Mouse (Mus musculus): ENCODE data around the gene Ipo11. TPM values are rescaled to one million over a fixed set of nuclear protein-coding genes. Genes with fewer than 3 reads are reported as not detected.

Gene Ipo11
- polyA plus RNA-seq, 1 experiment from 2014 or later, result 40.7 TPM

- peaks cover 25% of the 10 kb centered on the region for H3K36me3 ChIP-seq
- H3K4me2 ChIP-seq, result no peak overlapping the region
- no peak overlapping the region for H3K27ac ChIP-seq
- H3K4me3 ChIP-seq (replicated peaks), result no peak overlapping the region
- 67% methylated on average over 4 of the region's 4 CpGs for WGBS (ENCODE audit: insufficient replicate concordance)
- no peaks in the 10 kb centered on the region for H3K4me1 ChIP-seq (replicated peaks)
- H3K9me3 ChIP-seq (replicated peaks), result no peaks in the 10 kb centered on the region
- ATAC-seq (ENCODE audit: low read depth) (peak; percentile 66; the same call in 1 of the 2 replicates), DNase-seq (no peak)
- no peak overlapping the region for H3K9ac ChIP-seq
- no peaks in the 10 kb centered on the region for H3K27me3 ChIP-seq
Observed at GRCm38 (mm10) chr13:106842542-106842941, 94.2 kb downstream of the Ipo11 start.

GRCm38 (mm10) chr13:106838778-106839177, 98.0 kb downstream of the Ipo11 start:
- ATAC-seq (ENCODE audit: low read depth), result peak; percentile 61; the same call in 1 of the 2 replicates
- H3K4me3 ChIP-seq (replicated peaks), result no peak overlapping the region

GRCm38 (mm10) chr13:106836527-106836879, 100.3 kb downstream of the Ipo11 start:
- H3K4me3 ChIP-seq (replicated peaks), result no peak overlapping the region; the same call in 1 of the 2 replicates
- no peak overlapping the region for H3K9ac ChIP-seq
- DNase-seq (no peak), ATAC-seq (ENCODE audit: low read depth) (no peak)
- peak overlapping the region; percentile 37; the same call in 1 of the 2 replicates for H3K27ac ChIP-seq
- no peaks in the 10 kb centered on the region for H3K27me3 ChIP-seq
- H3K4me2 ChIP-seq, result peak overlapping the region; percentile 35
- no peaks in the 10 kb centered on the region for H3K9me3 ChIP-seq (replicated peaks)
- H3K36me3 ChIP-seq, result peaks cover 15% of the 10 kb centered on the region
- H3K4me1 ChIP-seq (replicated peaks), result peaks cover 3% of the 10 kb centered on the region; the same call in 1 of the 2 replicates
- WGBS (ENCODE audit: insufficient replicate concordance), result 40% methylated on average over 5 of the region's 5 CpGs

More at GRCm38 (mm10) chr13:106838778-106839177, 98.0 kb downstream of the Ipo11 start:
- H3K27ac ChIP-seq, result peak overlapping the region; percentile 68
- WGBS (ENCODE audit: insufficient replicate concordance), result 50% methylated on average over 3 of the region's 3 CpGs
- peaks cover 3% of the 10 kb centered on the region; the same call in 1 of the 2 replicates for H3K4me1 ChIP-seq (replicated peaks)
- no peak overlapping the region for H3K9ac ChIP-seq
- H3K27me3 ChIP-seq, result no peaks in the 10 kb centered on the region
- no peak overlapping the region for H3K4me2 ChIP-seq
- H3K9me3 ChIP-seq (replicated peaks), result no peaks in the 10 kb centered on the region
- peaks cover 20% of the 10 kb centered on the region for H3K36me3 ChIP-seq
- no peak for DNase-seq

- no peak for DNase-seq
- ATAC-seq (ENCODE audit: low read depth), result peak; percentile 67
- peak overlapping the region; percentile 50; the same call in 1 of the 2 replicates for H3K27ac ChIP-seq
- no peak overlapping the region for H3K9ac ChIP-seq
- 18% methylated on average over 15 of the region's 15 CpGs for WGBS (ENCODE audit: insufficient replicate concordance)
- peaks cover 14% of the 10 kb centered on the region; the same call in 1 of the 2 replicates for H3K36me3 ChIP-seq
- no peaks in the 10 kb centered on the region for H3K9me3 ChIP-seq (replicated peaks)
- H3K4me3 ChIP-seq (replicated peaks), result peak overlapping the region; percentile 21
- peaks cover 3% of the 10 kb centered on the region; the same call in 1 of the 2 replicates for H3K4me1 ChIP-seq (replicated peaks)
- H3K27me3 ChIP-seq, result no peaks in the 10 kb centered on the region
- peak overlapping the region; percentile 45 for H3K4me2 ChIP-seq
Observed at GRCm38 (mm10) chr13:106835844-106836526, 100.8 kb downstream of the Ipo11 start.

- no peak overlapping the region for H3K4me3 ChIP-seq (replicated peaks)
- H3K27me3 ChIP-seq, result no peaks in the 10 kb centered on the region
- H3K36me3 ChIP-seq, result peaks cover 5% of the 10 kb centered on the region; the same call in 1 of the 2 replicates
- no peak overlapping the region for H3K4me2 ChIP-seq
- ATAC-seq (ENCODE audit: low read depth), result no peak
- H3K27ac ChIP-seq, result no peak overlapping the region
- H3K9me3 ChIP-seq (replicated peaks), result no peaks in the 10 kb centered on the region
- 63% methylated on average over 6 of the region's 6 CpGs for WGBS (ENCODE audit: insufficient replicate concordance)
- no peak overlapping the region for H3K9ac ChIP-seq
- DNase-seq, result no peak
- H3K4me1 ChIP-seq (replicated peaks), result peaks cover 15% of the 10 kb centered on the region
Observed at GRCm38 (mm10) chr13:106830029-106830428, 106.7 kb downstream of the Ipo11 start.

- DNase-seq, result no peak
- WGBS (ENCODE audit: insufficient replicate concordance), result 45% methylated on average over 12 of the region's 12 CpGs
- Histone ChIP-seq H3K9me3 (replicated peaks) (no peaks in the 10 kb centered on the region), H3K4me2 (no peak overlapping the region), H3K27me3 (no peaks in the 10 kb centered on the region), H3K4me3 (replicated peaks) (no peak overlapping the region), H3K36me3 (peaks cover 4% of the 10 kb centered on the region; the same call in 1 of the 2 replicates), H3K9ac (no peak overlapping the region), H3K27ac (no peak overlapping the region), H3K4me1 (replicated peaks) (peaks cover 15% of the 10 kb centered on the region)
- 0 out of 2 replicates have a peak, but pooled peaks have one; percentile 36 for ATAC-seq (ENCODE audit: low read depth)
Observed at GRCm38 (mm10) chr13:106829327-106829997, 107.3 kb downstream of the Ipo11 start.

- no peaks in the 10 kb centered on the region for H3K27me3 ChIP-seq
- no peak overlapping the region for H3K9ac ChIP-seq
- no peak overlapping the region for H3K27ac ChIP-seq
- 0 out of 2 replicates have a peak, but pooled peaks cover 7% of the 10 kb centered on the region for H3K36me3 ChIP-seq
- DNase-seq (no peak), ATAC-seq (ENCODE audit: low read depth) (no peak)
- WGBS (ENCODE audit: insufficient replicate concordance), result 37% methylated on average over 5 of the region's 5 CpGs
- H3K4me2 ChIP-seq, result no peak overlapping the region
- H3K4me1 ChIP-seq (replicated peaks), result peaks cover 15% of the 10 kb centered on the region
- no peaks in the 10 kb centered on the region for H3K9me3 ChIP-seq (replicated peaks)
- H3K4me3 ChIP-seq (replicated peaks), result no peak overlapping the region
Observed at GRCm38 (mm10) chr13:106825618-106826017, 111.1 kb downstream of the Ipo11 start.

GRCm38 (mm10) chr13:106823875-106824191, 112.9 kb downstream of the Ipo11 start:
- ATAC-seq (ENCODE audit: low read depth), result no peak
- H3K9ac ChIP-seq, result no peak overlapping the region
- H3K9me3 ChIP-seq (replicated peaks), result no peaks in the 10 kb centered on the region
- no peak overlapping the region for H3K4me3 ChIP-seq (replicated peaks)
- H3K27ac ChIP-seq, result no peak overlapping the region
- H3K4me1 ChIP-seq (replicated peaks), result no peaks in the 10 kb centered on the region
- 78% methylated on average over 2 of the region's 2 CpGs for whole genome bisulfite sequencing (ENCODE audit: insufficient replicate concordance)
- H3K27me3 ChIP-seq, result no peaks in the 10 kb centered on the region
- H3K36me3 ChIP-seq, result peaks cover 22% of the 10 kb centered on the region
- no peak for DNase-seq
- no peak overlapping the region for H3K4me2 ChIP-seq

GRCm38 (mm10) chr13:106823121-106823874, 113.5 kb downstream of the Ipo11 start:
- no peaks in the 10 kb centered on the region for H3K4me1 ChIP-seq (replicated peaks)
- H3K9me3 ChIP-seq (replicated peaks), result no peaks in the 10 kb centered on the region
- ATAC-seq (ENCODE audit: low read depth), result no peak
- no peak for DNase-seq
- WGBS (ENCODE audit: insufficient replicate concordance), result 88% methylated on average over 12 of the region's 12 CpGs
- H3K4me3 ChIP-seq (replicated peaks), result no peak overlapping the region
- no peak overlapping the region for H3K27ac ChIP-seq
- no peak overlapping the region for H3K4me2 ChIP-seq
- H3K36me3 ChIP-seq, result peaks cover 22% of the 10 kb centered on the region
- no peak overlapping the region for H3K9ac ChIP-seq
- H3K27me3 ChIP-seq, result no peaks in the 10 kb centered on the region

- Histone ChIP-seq H3K36me3 (peaks cover 22% of the 10 kb centered on the region), H3K27me3 (no peaks in the 10 kb centered on the region), H3K4me3 (replicated peaks) (no peak overlapping the region), H3K4me2 (no peak overlapping the region), H3K9ac (no peak overlapping the region), H3K27ac (no peak overlapping the region), H3K9me3 (replicated peaks) (no peaks in the 10 kb centered on the region), H3K4me1 (replicated peaks) (no peaks in the 10 kb centered on the region)
- ATAC-seq (ENCODE audit: low read depth), result no peak
- WGBS (ENCODE audit: insufficient replicate concordance), result 84% methylated on average over 2 of the region's 2 CpGs
- DNase-seq, result no peak
Observed at GRCm38 (mm10) chr13:106820149-106820548, 116.6 kb downstream of the Ipo11 start.

GRCm38 (mm10) chr13:106819749-106820148, 117.0 kb downstream of the Ipo11 start:
- peaks cover 22% of the 10 kb centered on the region for H3K36me3 ChIP-seq
- DNase-seq (no peak), ATAC-seq (ENCODE audit: low read depth) (no peak)
- H3K4me2 ChIP-seq, result no peak overlapping the region
- no peak overlapping the region for H3K27ac ChIP-seq
- H3K27me3 ChIP-seq, result no peaks in the 10 kb centered on the region
- no peak overlapping the region for H3K4me3 ChIP-seq (replicated peaks)
- WGBS (ENCODE audit: insufficient replicate concordance), result 86% methylated on average over 4 of the region's 4 CpGs
- H3K4me1 ChIP-seq (replicated peaks), result no peaks in the 10 kb centered on the region
- H3K9me3 ChIP-seq (replicated peaks), result no peaks in the 10 kb centered on the region
- no peak overlapping the region for H3K9ac ChIP-seq

Data from liver, embryonic 13.5 days (tissue).